Mouse (Mus musculus) neural tube, embryonic 13.5 days (tissue): Measurements from ENCODE around the gene Ropn1l. TPM values are rescaled to one million over a fixed set of nuclear protein-coding genes. Genes with fewer than 3 reads are reported as not detected.
A peak's percentile ranks its signal among the peaks of the same experiment; 100 is the strongest.

Experiments
- ATAC-seq: fragments of 200-750 bp; cut with Nextera tagmentation; 2 replicates; pipeline ENCODE4 v1.8.0; 2017; ENCODE audit warnings: low read depth, mild to moderate bottlenecking, moderate TSS enrichment, moderate library complexity
- H3K27ac ChIP-seq: fragments of 300-500 bp; sonication (generic); replicated peaks from 2 replicates; pipeline ENCODE4 v1.5.1; 2015; ENCODE audit warnings: moderate library complexity, mild to moderate bottlenecking, inconsistent platforms
- H3K27me3 ChIP-seq: fragments of 300-500 bp; sonication (generic); 2 replicates; pipeline ENCODE4 v1.6.1; 2015; ENCODE audit warnings: mild to moderate bottlenecking, inconsistent platforms
- H3K36me3 ChIP-seq: fragments of 300-500 bp; sonication (generic); 2 replicates; pipeline ENCODE4 v1.6.1; 2015; ENCODE audit warnings: mild to moderate bottlenecking, inconsistent platforms
- H3K4me1 ChIP-seq: fragments of 300-500 bp; sonication (generic); replicated peaks from 2 replicates; pipeline ENCODE4 v1.6.1; 2015; ENCODE audit warnings: inconsistent platforms
- H3K4me2 ChIP-seq: fragments of 300-500 bp; sonication (generic); 2 replicates; pipeline ENCODE4 v1.6.1; 2015; ENCODE audit warnings: inconsistent platforms, mild to moderate bottlenecking, moderate library complexity
- H3K4me3 ChIP-seq: fragments of 300-500 bp; sonication (generic); 2 replicates; pipeline ENCODE4 v1.5.1; 2015; ENCODE audit warnings: mild to moderate bottlenecking, inconsistent platforms
- H3K9ac ChIP-seq: fragments of 300-500 bp; sonication (generic); 2 replicates; pipeline ENCODE4 v1.6.1; 2015; ENCODE audit warnings: moderate library complexity, mild to moderate bottlenecking, inconsistent platforms
- H3K9me3 ChIP-seq: fragments of 300-500 bp; sonication (generic); 2 replicates; pipeline ENCODE4 v1.6.1; 2016; ENCODE audit warnings: inconsistent platforms
- WGBS: fragments of 180-500 bp; shearing (Covaris S2); methylation state at CpG from one replicate; pipeline ENCODE4 v1.1.7; 2015; 5-methylcytosine and 5-hydroxymethylcytosine counted together
- polyA plus RNA-seq: library from polyadenylated mRNA; unstranded; fragments of >200 nt; fragmentation: Nextera tagmentation; extraction: Ambion mirVana; gene quantifications from 2 replicates; pipeline ENCODE4 v1.2.1, GENCODE M21; 2015

The Ropn1l gene
- polyA plus RNA-seq, 1 experiment from 2014 or later: 1.5 TPM

DNA sequence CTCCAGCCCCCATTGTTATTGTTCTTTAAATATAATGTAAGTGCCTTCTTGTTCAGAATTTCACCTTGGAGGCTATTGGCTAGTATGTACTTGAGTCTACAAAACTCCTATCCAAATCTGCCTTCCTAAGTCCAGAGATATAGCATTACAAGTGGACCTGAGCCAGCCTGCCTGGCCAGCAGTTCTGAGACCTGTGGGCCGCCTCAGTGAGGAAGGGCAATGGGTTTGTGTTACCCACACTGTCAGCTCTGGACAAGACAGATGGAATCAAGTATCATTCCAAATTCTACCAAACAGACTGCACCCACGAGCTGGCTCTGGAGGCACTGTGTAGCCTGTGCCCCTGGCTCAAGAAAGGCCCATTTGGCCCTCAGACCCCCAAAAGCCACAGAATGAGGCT is 16.7 kb downstream of the Ropn1l start:
- WGBS: 91% methylated on average over 2 of the region's 2 CpGs
- no peaks in the 10 kb centered on the region for H3K9me3 ChIP-seq
- H3K27me3 ChIP-seq: no peaks in the 10 kb centered on the region
- H3K36me3 ChIP-seq: no peaks in the 10 kb centered on the region
- H3K4me1 ChIP-seq: no peaks in the 10 kb centered on the region
- no peak overlapping the region for H3K4me3 ChIP-seq
- no peak overlapping the region for H3K9ac ChIP-seq
- no peak overlapping the region for H3K27ac ChIP-seq
- H3K4me2 ChIP-seq: no peak overlapping the region
- no peak for ATAC-seq

DNA sequence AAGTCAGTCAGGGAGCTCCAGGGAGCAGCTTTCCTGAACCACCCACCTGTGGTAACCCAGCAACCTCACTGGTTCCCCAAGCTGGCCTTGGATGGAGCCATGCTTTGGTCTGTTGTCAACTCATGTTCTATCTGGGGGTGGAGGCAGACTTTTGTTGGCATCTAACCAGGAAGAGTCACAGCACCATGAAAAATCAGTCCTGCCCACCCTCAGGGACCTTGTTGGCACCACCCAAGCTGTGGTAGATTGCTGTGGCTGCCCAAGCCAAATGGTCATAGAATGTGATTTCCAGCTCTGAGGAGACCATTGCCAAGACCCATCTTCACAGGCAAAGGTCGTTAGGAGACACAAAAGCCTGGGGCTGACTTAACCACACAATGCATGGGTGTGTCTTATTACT is 17.5 kb downstream of the Ropn1l start:
- Histone ChIP-seq H3K4me3 (no peak overlapping the region), H3K4me1 (no peaks in the 10 kb centered on the region), H3K9ac (no peak overlapping the region), H3K4me2 (no peak overlapping the region), H3K27me3 (no peaks in the 10 kb centered on the region), H3K27ac (no peak overlapping the region), H3K36me3 (no peaks in the 10 kb centered on the region), H3K9me3 (no peaks in the 10 kb centered on the region)
- WGBS: 44% methylated on average over 1 of the region's 1 CpGs
- no peak for ATAC-seq

DNA sequence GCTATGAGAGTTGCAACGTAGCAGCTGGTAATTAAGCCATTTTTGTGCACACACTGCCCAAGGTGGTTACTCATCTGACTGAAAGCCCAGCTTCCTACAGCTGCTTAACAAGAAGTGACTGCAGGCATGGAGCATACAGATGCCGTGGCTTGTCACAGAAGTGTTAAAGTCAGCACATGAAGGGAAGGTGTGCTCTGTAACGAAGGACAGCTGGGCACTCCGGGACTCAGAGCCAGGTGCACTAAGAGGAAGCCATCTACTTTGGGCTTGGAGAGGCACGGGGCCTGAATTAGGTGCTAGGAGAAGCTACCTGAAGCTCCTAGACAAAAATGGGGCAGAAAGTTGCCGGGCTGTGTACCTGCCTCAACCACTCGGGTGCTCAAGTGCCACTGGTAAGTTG is 19.8 kb downstream of the Ropn1l start:
- Histone ChIP-seq H3K36me3 (no peaks in the 10 kb centered on the region), H3K9ac (no peak overlapping the region), H3K4me1 (no peaks in the 10 kb centered on the region), H3K9me3 (no peaks in the 10 kb centered on the region), H3K4me3 (no peak overlapping the region), H3K27ac (no peak overlapping the region), H3K4me2 (no peak overlapping the region), H3K27me3 (no peaks in the 10 kb centered on the region)
- no peak for ATAC-seq
- WGBS: 88% methylated on average over 7 of the region's 7 CpGs

DNA sequence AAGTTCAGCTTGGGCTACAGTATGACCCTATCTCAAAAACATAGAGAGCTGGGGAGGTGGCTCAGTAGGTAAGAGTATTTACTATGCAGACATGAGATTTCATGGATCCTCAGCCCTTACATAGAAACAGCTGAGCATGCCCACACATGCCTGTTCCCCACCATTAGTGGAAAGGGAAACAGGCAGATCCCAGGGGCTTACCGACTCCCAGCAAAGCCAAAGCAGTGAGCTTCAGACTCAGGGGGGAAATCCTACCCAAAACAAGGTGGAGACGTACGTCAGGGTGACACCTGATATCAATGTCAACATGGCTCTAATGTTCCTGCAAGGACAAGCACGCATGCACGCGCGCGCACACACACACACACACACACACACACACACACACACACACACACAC is 21.7 kb downstream of the Ropn1l start:
- Histone ChIP-seq H3K27me3 (no peaks in the 10 kb centered on the region), H3K9me3 (no peaks in the 10 kb centered on the region), H3K9ac (no peak overlapping the region), H3K27ac (no peak overlapping the region), H3K4me1 (no peaks in the 10 kb centered on the region), H3K36me3 (no peaks in the 10 kb centered on the region), H3K4me3 (no peak overlapping the region), H3K4me2 (no peak overlapping the region)
- 89% methylated on average over 8 of the region's 8 CpGs for WGBS
- ATAC-seq: no peak

DNA sequence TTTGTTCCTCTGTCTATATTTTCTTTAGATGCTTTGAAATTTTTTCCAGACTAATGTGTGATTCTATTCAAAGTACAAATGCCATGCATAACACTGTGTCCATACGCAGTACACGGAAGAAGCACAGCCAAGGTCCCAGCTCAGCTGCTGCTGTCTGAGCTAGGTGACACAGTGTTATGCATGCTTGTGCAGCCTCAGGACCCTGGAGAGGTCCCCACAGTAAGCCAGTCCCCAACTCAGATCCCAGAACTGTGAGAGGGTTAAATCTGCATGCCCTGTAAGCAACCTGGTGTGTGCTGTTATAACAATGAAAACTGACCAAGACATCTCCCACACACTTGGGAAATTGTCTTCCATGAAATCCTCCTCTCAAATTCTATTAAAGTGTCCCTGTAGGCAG is 23.5 kb downstream of the Ropn1l start:
- Histone ChIP-seq H3K9ac (no peak overlapping the region), H3K4me3 (no peak overlapping the region), H3K4me2 (no peak overlapping the region), H3K36me3 (no peaks in the 10 kb centered on the region), H3K4me1 (peaks cover 11% of the 10 kb centered on the region), H3K27me3 (no peaks in the 10 kb centered on the region), H3K27ac (no peak overlapping the region), H3K9me3 (no peaks in the 10 kb centered on the region)
- 75% methylated on average over 2 of the region's 2 CpGs for WGBS
- ATAC-seq: no peak

DNA sequence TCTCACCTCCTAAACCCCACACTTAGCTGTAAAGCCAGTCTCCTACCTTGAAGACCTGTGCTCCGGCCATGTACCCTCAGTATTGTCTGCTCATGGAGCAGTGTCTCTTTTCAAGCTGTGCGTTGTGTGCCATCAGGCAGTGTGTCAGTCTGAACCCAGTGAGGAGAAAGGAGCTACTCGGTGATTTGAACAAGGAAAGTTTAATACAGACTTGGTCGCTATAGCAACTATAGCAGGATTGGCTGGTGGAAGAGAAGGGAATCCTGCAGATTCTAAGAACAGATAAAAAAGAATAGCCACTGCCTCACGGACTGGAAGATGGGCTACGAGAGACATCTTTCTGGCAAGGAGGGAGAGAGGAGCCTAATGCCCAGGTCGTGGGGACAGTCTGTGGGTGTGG is 24.1 kb downstream of the Ropn1l start:
- 73% methylated on average over 7 of the region's 7 CpGs for WGBS

DNA sequence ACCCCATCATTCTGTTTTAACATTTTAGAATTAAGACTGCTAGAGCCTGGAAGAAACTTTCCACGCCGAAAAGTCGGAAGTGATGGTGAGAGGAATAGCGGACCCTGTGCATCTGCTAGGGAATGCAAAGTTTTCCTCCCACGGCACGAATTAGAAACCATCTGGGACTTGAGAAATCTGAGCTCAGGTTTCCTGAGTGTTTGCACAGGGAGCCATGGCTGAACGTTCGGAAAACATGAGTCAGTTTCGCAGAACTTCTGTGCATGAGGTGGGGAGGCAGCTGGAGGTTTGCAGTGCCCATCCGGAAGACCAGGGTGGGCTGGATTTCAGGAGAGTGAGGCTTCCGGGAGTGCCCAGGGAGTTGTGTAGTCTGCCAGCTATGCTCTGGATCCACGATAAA is 25.0 kb downstream of the Ropn1l start:
- no peak for ATAC-seq
- Histone ChIP-seq H3K4me2 (no peak overlapping the region), H3K9me3 (no peaks in the 10 kb centered on the region), H3K27ac (no peak overlapping the region), H3K27me3 (no peaks in the 10 kb centered on the region), H3K36me3 (no peaks in the 10 kb centered on the region), H3K4me1 (peaks cover 11% of the 10 kb centered on the region), H3K9ac (no peak overlapping the region), H3K4me3 (no peak overlapping the region)
- 76% methylated on average over 12 of the region's 12 CpGs for WGBS

More for the DNA sequence above, 24.1 kb downstream of the Ropn1l start:
- Histone ChIP-seq H3K9ac (no peak overlapping the region), H3K4me3 (no peak overlapping the region), H3K36me3 (no peaks in the 10 kb centered on the region), H3K9me3 (no peaks in the 10 kb centered on the region), H3K4me1 (peaks cover 11% of the 10 kb centered on the region), H3K27ac (no peak overlapping the region), H3K4me2 (no peak overlapping the region), H3K27me3 (no peaks in the 10 kb centered on the region)
- no peak for ATAC-seq

DNA sequence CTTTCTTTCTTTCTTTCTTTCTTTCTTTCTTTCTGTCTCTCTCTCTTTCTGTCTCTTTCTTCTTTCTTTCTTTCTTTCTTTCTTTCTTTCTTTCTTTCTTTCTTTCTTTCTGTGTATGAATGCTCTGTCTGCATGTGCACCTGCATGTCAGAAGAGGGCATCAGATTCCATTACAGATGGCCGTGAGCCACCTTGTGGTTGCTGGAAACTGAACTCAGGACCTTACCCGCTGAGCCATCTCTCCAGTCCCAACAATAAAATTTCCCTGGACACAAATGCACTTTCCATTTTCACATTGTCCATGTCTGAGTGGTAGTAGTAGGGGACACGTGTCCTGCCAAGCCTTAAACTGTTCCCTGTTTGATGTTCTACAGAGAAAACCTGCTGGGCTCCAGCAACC is 26.1 kb downstream of the Ropn1l start:
- no peaks in the 10 kb centered on the region for H3K36me3 ChIP-seq
- H3K4me1 ChIP-seq: peaks cover 11% of the 10 kb centered on the region
- H3K4me3 ChIP-seq: no peak overlapping the region
- 60% methylated on average over 3 of the region's 3 CpGs for WGBS
- H3K9me3 ChIP-seq: no peaks in the 10 kb centered on the region
- no peak overlapping the region for H3K9ac ChIP-seq
- H3K27ac ChIP-seq: no peak overlapping the region
- H3K27me3 ChIP-seq: no peaks in the 10 kb centered on the region
- H3K4me2 ChIP-seq: no peak overlapping the region
- no peak for ATAC-seq

DNA sequence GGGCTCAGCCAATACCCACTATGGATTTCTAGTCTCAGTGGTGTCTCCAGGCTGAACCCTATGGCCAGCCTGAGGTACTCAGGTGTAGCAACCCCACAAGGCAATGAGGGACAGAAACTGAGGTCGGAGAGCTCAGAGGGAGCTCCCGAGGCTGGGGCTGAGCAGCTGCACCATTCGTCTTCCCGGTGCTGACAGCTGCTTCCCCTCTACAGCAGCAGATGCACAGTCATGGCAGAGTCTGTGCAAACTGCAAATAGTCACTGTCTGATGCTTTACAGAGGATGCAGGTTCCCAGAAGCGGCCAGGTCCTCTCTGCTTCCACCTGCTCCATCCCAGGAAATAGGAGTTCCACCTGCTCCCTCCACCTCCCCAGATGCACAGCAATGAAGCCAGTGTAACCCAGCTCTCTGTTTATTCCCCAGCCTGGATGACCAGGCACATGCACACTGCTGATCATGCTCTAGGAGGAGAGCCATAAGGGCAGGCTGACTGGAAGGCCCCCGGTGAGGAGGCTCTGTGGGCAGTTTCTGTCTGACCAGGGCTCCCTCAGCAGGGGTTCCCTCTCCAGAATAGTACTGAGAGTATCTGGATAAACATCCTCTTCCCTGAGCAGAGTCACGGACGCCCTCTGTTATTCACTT is 27.4 kb downstream of the Ropn1l start:
- no peaks in the 10 kb centered on the region for H3K9me3 ChIP-seq
- no peaks in the 10 kb centered on the region for H3K36me3 ChIP-seq
- peak; percentile 75 for ATAC-seq
- H3K4me2 ChIP-seq: no peak overlapping the region
- H3K4me1 ChIP-seq: peaks cover 11% of the 10 kb centered on the region
- 37% methylated on average over 8 of the region's 8 CpGs for WGBS
- H3K4me3 ChIP-seq: no peak overlapping the region
- no peaks in the 10 kb centered on the region for H3K27me3 ChIP-seq
- H3K9ac ChIP-seq: no peak overlapping the region
- H3K27ac ChIP-seq: no peak overlapping the region

DNA sequence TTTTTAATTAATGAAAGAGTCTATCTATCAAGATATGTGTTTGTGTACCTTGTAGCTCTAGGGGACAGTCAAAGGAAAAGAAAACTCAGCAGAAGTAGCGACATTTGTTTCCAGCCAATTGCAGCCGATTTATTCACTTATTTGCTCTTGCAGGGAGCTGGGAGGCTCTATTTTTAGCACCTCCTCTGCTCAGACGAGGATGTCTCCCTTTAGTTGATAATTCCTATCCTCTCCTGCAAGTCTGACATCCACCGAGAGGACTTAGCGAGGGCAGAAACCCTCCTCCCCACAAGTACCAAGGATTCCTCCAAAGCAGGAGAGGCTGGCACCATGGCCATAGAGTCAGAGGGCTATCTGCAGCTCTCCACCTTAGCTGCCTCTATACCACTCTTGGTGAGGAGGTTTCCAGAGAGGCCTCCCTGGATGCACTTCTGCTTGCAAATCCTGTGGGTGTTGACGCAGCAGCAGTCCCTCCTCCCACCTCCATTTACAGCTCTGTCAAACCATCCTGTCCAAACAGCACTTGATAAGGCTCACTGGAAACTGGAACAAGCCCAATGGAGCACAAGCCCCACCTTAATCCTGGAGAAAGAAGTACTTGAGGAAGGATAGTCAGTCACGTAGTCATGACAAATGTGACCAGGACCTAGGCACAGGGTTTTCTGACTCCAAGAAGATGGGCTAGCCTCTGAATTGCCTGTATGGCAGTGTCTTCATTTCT is 30.7 kb downstream of the Ropn1l start:
- Histone ChIP-seq H3K4me2 (no peak overlapping the region), H3K4me3 (no peak overlapping the region), H3K27me3 (no peaks in the 10 kb centered on the region), H3K36me3 (no peaks in the 10 kb centered on the region), H3K9ac (no peak overlapping the region), H3K9me3 (no peaks in the 10 kb centered on the region), H3K27ac (no peak overlapping the region), H3K4me1 (peaks cover 14% of the 10 kb centered on the region)
- 70% methylated on average over 7 of the region's 7 CpGs for WGBS
- ATAC-seq: no peak

DNA sequence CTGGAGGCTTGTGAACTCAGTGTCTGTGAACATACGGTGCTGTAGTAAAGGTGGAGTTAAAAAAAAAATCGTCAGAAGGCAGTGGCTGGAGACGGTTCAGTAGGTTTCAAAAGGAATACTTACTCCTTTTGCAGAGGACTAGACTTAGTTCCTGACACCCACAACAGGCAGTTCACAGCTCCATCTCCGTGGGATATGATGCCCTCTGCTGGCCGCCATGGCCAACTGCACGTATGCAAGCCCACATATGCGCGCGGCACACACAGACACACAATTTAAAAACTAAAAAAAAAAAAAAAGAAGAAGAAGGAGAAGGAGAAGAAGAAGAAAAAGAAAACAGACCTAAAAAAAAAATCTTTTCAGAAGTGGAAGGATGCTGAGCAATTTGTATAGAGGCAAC is 34.5 kb downstream of the Ropn1l start:
- H3K9ac ChIP-seq: no peak overlapping the region
- peaks cover 2% of the 10 kb centered on the region; the same call in 1 of the 2 replicates for H3K4me1 ChIP-seq
- no peak overlapping the region for H3K27ac ChIP-seq
- H3K36me3 ChIP-seq: no peaks in the 10 kb centered on the region
- H3K9me3 ChIP-seq: no peaks in the 10 kb centered on the region
- H3K27me3 ChIP-seq: no peaks in the 10 kb centered on the region
- ATAC-seq: no peak
- 40% methylated on average over 9 of the region's 9 CpGs for WGBS
- no peak overlapping the region for H3K4me2 ChIP-seq
- H3K4me3 ChIP-seq: no peak overlapping the region

DNA sequence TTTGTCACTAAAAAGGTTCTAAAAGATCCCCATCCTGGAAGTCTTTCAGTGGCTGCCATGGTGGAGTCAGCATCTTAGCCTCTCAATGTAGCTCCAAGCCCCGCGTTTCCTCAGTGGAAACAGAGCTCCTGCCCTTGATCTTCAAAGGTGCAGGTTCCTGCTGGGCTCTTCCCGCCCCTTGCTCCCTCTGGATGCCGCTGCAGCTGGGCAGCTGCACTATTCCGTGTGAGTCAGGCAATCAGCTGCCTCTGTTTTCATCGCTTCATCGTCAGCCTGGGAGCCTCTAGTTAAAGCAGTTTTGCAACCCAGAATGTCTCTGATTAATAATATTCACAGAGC is 34.9 kb downstream of the Ropn1l start:
- Histone ChIP-seq H3K4me2 (0 out of 2 replicates have a peak overlapping the region, but pooled peaks have one; percentile 9), H3K36me3 (no peaks in the 10 kb centered on the region), H3K4me1 (peaks cover 2% of the 10 kb centered on the region; the same call in 1 of the 2 replicates), H3K9ac (no peak overlapping the region), H3K9me3 (no peaks in the 10 kb centered on the region), H3K27me3 (no peaks in the 10 kb centered on the region), H3K27ac (peak overlapping the region; percentile 18; the same call in 1 of the 2 replicates), H3K4me3 (no peak overlapping the region)
- 17% methylated on average over 7 of the region's 7 CpGs for WGBS
- ATAC-seq: no peak
